Mouse (Mus musculus) embryonic stem cell, embryonic (primary cell): ENCODE results near the gene Ncdn.

ENCODE experiments used
- CTCF ChIA-PET, 4 experiments: fragments of 300-600 bp in 2 of 4; fragments of 350-600 bp in 2 of 4; sonication (Branson Sonifier 250); formaldehyde crosslinking; loops; one replicate each; lab custom pipeline; 2022; ENCODE audit warnings: inconsistent platforms in 2 of 4; lab: Charles Lee
- POLR2A ChIA-PET, 4 experiments: fragments of 300-600 bp in 2 of 4; fragments of 350-600 bp in 2 of 4; sonication (Branson Sonifier 250); formaldehyde crosslinking; loops; one replicate each; lab custom pipeline; 2022; ENCODE audit warnings: antibody characterized with exemption in 4 of 4, inconsistent platforms in 1 of 4; lab: Charles Lee

Gene Ncdn

DNA sequence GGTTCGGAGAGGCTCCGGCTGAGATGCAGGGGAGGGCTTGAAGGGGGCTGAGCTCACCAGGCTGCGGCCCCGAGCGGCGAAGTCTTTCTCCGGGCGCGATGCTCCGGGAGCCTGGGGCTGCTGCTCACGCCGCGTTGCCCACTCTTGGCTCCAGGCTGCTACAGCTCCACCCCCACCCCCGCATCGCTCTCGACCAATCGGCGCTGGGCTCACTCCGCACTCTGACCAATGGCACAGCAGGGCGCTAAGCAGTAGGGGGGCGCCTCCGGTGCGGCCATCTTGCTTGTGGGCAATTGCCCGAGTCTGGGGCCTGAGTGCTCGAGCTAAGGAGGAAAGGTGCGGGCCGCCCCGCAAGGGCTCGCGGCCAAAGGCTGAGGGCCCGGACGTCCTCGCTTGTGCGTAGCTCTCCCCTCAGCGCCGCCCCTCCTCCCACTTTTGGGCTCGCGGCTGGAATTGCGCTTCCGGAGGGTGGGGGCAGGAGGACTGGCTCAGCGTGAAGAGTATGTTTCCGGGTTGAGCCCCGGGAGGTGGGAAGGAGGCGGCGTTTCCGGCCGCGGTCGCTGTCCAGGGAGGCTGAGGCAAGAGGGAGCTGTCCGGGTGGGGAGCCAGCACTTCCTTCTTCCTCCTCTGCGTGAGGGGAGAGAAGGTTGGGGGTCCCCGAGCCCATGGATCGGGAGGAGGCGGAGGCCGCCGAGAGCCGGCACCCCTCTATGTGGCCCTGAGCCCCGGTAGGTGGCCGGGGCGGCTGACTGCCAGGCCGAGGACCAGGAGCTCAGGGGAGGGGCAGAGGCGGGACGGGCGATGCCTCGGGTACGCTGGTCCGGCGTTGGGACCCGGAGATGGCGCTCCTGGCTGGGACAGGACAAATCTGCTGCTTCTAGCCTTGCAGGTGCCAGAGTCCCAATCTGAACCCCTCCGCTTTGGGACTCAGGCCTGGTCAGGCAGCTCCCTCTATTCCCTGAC is at the start of gene Ncdn, which contains the start of gene AU040320:
TSS of gene Ncdn (minus strand) at position 171 of the 963 bp plus-strand sequence.
TSS of gene AU040320 (plus strand) at position 277 of the 963 bp plus-strand sequence.
- CTCF ChIA-PET = interaction anchor here (0.5 to 4.0 kb wide), 25 partner anchors 8 to 969 kb away, joined by 3 to 33 read pairs (median 4); partner anchors contain the start of genes Sfpq (in 1 of the 4) and Tfap2e (in 1 of the 4)
- POLR2A ChIA-PET = interaction anchor here (0.5 to 6.7 kb wide), 61 partner anchors 8 to 610 kb away, joined by 3 to 46 read pairs (median 4); partner anchors contain the start of genes Clspn (in 3 of the 4), Psmb2 (in 3 of the 4), Tfap2e (in 3 of the 4) and 5730409E04Rik (in 1 of the 4)

GRCm38 (mm10) chr4:126802174-126802573 is 48.9 kb upstream of the Ncdn start:
- POLR2A ChIA-PET = interaction anchor here in 2 of 4 experiments (1.1 to 1.7 kb wide), 2 partner anchors 9 to 125 kb away, joined by 4 to 6 read pairs; partner anchors contain the start of gene Psmb2 (in 1 of the 2)
- CTCF ChIA-PET = interaction anchor here in 2 of 4 experiments (1.3 to 2.0 kb wide), 5 partner anchors 37 to 61 kb away, joined by 3 to 11 read pairs (median 7); no protein-coding TSS in a partner anchor

DNA sequence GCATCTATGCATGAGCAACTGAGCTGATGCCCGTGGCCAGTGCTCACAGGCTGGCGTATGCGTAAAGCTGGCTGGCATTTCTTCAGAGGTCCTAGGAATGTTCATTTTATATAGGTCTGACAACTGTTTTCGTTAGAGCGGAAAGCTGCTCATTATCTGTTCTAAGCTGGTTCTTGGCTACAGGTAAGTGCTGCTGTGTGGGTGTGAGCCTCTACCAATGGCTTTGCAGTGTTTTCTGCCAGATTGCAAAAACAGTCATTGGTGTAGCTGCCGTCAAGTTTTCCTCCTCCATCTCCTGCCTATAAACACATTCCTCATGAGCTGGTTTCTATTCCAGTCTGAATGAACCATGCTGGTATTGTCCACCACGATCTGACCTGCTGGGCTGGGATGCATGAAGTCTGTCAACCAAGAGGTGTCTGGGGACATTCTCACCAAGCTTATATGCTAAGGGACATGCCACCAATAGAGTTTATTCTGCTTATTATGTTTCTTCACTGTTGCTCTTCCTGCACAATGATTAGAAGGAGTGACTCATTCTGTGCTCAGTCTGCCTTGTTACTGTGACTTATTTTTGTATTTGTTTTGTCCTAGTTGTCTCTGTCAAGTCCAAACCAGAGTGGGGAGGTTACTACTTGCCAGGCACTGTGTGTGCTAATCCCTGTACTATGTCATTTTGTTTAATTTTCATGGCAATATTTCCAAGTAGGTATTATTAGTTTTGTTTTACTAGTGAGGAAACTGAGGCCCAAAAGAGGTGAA is 39.3 kb upstream of the Ncdn start:
- CTCF ChIA-PET = interaction anchor here in 2 of 4 experiments (0.5 to 1.0 kb wide), 4 partner anchors 12 to 61 kb away, joined by 3 read pairs; no protein-coding TSS in a partner anchor
- POLR2A ChIA-PET = interaction anchor here in 2 of 4 experiments (1.0 to 1.3 kb wide), 2 partner anchors 13 to 40 kb away, joined by 3 read pairs; partner anchors contain the start of genes AU040320 (in 1 of the 2) and Ncdn (in 1 of the 2)

- ChIA-PET CTCF (interaction anchor here in 1 of 4 experiments (0.6 kb wide), 1 partner anchor 37 kb away, joined by 3 read pairs; no protein-coding TSS in a partner anchor), POLR2A (interaction anchor here in 1 of 4 experiments (1.0 to 1.7 kb wide), 3 partner anchors 21 to 42 kb away, joined by 3 read pairs; partner anchors contain the start of genes AU040320 and Ncdn)
Observed at GRCm38 (mm10) chr4:126782996-126783395, 29.8 kb upstream of the Ncdn start.

- ChIA-PET POLR2A (interaction anchor here in 1 of 4 experiments (0.8 to 1.7 kb wide), 4 partner anchors 21 to 41 kb away, joined by 3 to 4 read pairs (median 3); partner anchors contain the start of genes AU040320 and Ncdn), CTCF (interaction anchor here in 1 of 4 experiments (0.6 kb wide), 1 partner anchor 70 kb away, joined by 5 read pairs; no protein-coding TSS in a partner anchor)
Observed at GRCm38 (mm10) chr4:126782512-126782911, 29.3 kb upstream of the Ncdn start.

GRCm38 (mm10) chr4:126781871-126782270 is 28.6 kb upstream of the Ncdn start:
- CTCF ChIA-PET = interaction anchor here in 1 of 4 experiments (0.6 kb wide), 1 partner anchor 69 kb away, joined by 5 read pairs; no protein-coding TSS in a partner anchor
- POLR2A ChIA-PET = interaction anchor here in 1 of 4 experiments (0.8 to 1.3 kb wide), 2 partner anchors 28 to 41 kb away, joined by 3 to 4 read pairs; partner anchors contain the start of genes AU040320 and Ncdn

DNA sequence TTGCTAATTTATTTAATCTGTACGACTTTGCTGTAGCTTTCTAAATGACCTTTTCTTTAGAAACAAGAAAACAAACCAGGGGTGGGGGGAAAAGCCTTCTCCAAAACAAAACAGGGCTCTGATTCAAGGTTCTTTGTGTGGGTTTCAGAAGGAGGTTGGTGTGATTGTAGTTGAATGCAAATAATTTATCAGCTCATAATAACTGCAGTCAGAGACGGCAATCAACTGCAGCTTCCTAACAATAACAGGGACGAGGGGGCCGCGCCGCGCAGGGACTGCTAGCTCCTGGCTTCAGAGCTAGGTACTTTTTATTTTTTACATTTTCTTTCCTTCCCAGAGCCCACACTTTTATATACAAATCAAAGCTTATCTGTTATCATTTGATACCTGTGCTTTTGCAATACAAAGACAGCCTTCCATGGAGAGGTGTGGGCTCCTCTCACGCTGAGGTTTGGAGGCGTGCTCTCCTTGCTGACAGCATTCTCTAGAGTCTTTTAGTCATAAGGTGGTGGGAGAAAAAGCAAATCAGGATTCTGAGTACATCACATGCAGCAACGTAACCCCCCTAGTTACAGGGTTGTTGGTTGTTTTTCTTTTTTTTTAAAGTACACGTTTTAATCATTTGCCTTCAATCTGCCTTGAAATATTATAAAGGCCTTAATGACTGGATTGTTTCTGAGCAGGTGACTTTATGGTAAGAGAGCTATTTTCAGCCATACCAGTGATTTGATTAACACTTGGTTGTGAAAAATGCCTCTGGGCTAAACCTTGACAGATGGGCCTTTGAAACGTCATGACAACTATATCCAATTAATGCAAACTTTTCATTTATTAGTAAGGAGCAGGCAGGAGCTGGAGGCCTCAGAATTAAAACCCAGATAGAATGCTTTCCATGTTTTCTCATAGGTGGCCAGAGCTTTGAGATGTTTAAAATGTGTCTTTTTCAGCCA is 26.9 kb upstream of the Ncdn start:
- ChIA-PET POLR2A (interaction anchor here in 2 of 4 experiments (0.6 to 1.7 kb wide), 6 partner anchors 10 to 187 kb away, joined by 3 to 4 read pairs (median 3); partner anchors contain the start of genes AU040320 (in 1 of the 2), Ncdn (in 1 of the 2) and Psmb2 (in 1 of the 2)), CTCF (interaction anchor here (0.5 to 1.3 kb wide), 6 partner anchors 12 to 1525 kb away, joined by 3 to 5 read pairs (median 4); no protein-coding TSS in a partner anchor)

DNA sequence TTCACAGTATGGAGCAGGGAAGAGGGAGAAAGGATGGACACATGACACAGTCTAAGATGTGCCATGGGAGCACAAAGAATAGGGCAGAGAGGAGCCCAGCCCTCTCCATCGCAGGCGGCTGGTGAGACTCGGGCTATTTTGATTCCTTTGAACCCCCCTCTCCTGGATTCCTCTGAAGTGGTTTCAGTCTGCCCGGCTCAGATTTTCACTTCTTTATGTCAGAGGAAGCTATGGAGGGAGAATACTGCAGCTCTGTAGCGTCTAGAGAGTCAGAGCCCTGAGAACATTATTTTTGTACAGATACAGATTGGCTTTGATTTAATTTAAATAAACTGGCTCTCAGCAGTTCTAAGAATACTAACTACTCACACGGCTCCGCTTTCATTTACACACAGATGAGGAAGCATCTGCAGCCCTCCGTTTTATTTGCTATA is 25.9 kb upstream of the Ncdn start:
- POLR2A ChIA-PET = interaction anchor here in 1 of 4 experiments (0.6 to 1.7 kb wide), 4 partner anchors 9 to 188 kb away, joined by 3 to 4 read pairs (median 4); partner anchors contain the start of genes AU040320 and Ncdn
- CTCF ChIA-PET = interaction anchor here in 3 of 4 experiments (0.5 to 1.0 kb wide), 4 partner anchors 35 to 1524 kb away, joined by 3 to 5 read pairs (median 4); no protein-coding TSS in a partner anchor

GRCm38 (mm10) chr4:126775182-126775581 is 21.9 kb upstream of the Ncdn start:
- CTCF ChIA-PET = interaction anchor here in 2 of 4 experiments (1.0 to 1.7 kb wide), 2 partner anchors 18 to 65 kb away, joined by 3 to 4 read pairs; no protein-coding TSS in a partner anchor
- POLR2A ChIA-PET = interaction anchor here in 3 of 4 experiments (0.6 to 1.7 kb wide), 5 partner anchors 12 to 103 kb away, joined by 3 to 5 read pairs (median 4); partner anchors contain the start of genes AU040320 (in 1 of the 3) and Ncdn (in 1 of the 3)

- ChIA-PET CTCF (no interaction called here), POLR2A (interaction anchor here in 3 of 4 experiments (1.1 to 1.7 kb wide), 3 partner anchors 10 to 105 kb away, joined by 3 to 5 read pairs (median 5); no protein-coding TSS in a partner anchor)
Observed at GRCm38 (mm10) chr4:126773871-126774270, 20.6 kb upstream of the Ncdn start.

- ChIA-PET POLR2A (interaction anchor here in 1 of 4 experiments (1.1 to 1.8 kb wide), 2 partner anchors 9 to 26 kb away, joined by 3 to 4 read pairs; no protein-coding TSS in a partner anchor), CTCF (no interaction called here)
Observed at GRCm38 (mm10) chr4:126770831-126771230, 17.6 kb upstream of the Ncdn start.

DNA sequence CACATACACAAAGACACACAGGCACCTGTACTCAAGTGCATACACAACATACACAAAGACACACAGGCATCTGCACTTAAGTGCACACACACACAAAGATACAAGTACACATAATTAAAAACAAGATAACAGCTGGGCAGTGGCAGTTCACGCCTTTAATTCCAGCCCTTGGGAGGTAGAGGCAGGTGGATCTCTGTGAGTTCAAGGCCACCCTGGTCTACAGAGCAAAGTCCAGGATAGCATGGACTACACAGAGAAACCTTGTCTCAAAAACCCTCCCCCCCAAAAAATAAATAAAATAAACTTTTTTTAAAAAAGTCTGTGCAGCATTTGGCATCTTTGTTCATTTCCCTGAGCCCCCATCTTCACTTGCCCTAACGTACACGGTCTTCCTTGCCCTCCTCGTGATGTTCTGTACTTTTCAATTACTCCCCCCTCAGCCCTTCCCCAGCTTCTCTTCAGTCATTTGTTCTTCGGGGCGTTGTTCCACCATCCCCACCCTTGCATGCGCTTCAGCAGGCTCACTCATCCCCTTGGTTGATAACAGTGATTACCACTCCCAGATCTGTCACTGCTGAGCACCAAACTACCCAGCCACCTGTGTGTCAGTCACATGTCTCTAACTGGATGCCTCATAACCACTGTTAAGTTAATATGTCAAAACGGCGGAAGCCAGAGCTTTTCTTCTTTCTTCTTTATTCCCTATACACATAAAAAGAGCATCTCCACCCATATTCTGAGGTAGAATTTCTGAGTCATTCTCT is 16.7 kb upstream of the Ncdn start:
- POLR2A ChIA-PET = interaction anchor here in 1 of 4 experiments (1.1 to 1.8 kb wide), 2 partner anchors 9 to 25 kb away, joined by 3 to 4 read pairs; no protein-coding TSS in a partner anchor

GRCm38 (mm10) chr4:126763483-126763882 is 10.2 kb upstream of the Ncdn start:
- ChIA-PET CTCF (interaction anchor here in 1 of 4 experiments (0.6 kb wide), 1 partner anchor 78 kb away, joined by 6 read pairs; no protein-coding TSS in a partner anchor), POLR2A (interaction anchor here in 2 of 4 experiments (1.4 to 2.7 kb wide), 3 partner anchors 9 to 11 kb away, joined by 3 to 19 read pairs (median 5); partner anchors contain the start of genes AU040320 (in 2 of the 2) and Ncdn (in 1 of the 2))

More for the DNA sequence above, 16.7 kb upstream of the Ncdn start:
- CTCF ChIA-PET = interaction anchor here in 3 of 4 experiments (0.6 to 0.7 kb wide), 3 partner anchors 17 to 70 kb away, joined by 5 to 6 read pairs (median 5); partner anchors contain the start of genes AU040320 (in 1 of the 3) and Ncdn (in 1 of the 3)
